Mouse (Mus musculus): ENCODE measurements around the gene Cacna1a.
A peak's percentile ranks its signal among the peaks of the same experiment; 100 is the strongest.

Gene Cacna1a

GRCm38 (mm10) chr8:84413886-84414851 lies 25.9 kb downstream of the Cacna1a start:
- DNase-seq (ENCODE audit: low spot score) = peak; percentile 62

- DNase-seq (ENCODE audit: low spot score) = no peak
These were observed 26.7 kb downstream of the Cacna1a start for GRCm38 (mm10) chr8:84414918-84415317.

GRCm38 (mm10) chr8:84415378-84415898 lies 27.2 kb downstream of the Cacna1a start:
- DNase-seq (ENCODE audit: low spot score) = peak; percentile 38

GRCm38 (mm10) chr8:84416041-84416440 lies 27.8 kb downstream of the Cacna1a start:
- no peak for DNase-seq (ENCODE audit: low spot score)

- DNase-seq (ENCODE audit: low spot score) = no peak
These were observed 28.7 kb downstream of the Cacna1a start for GRCm38 (mm10) chr8:84416915-84417314.

- DNase-seq (ENCODE audit: low spot score) = no peak
These were observed 29.6 kb downstream of the Cacna1a start for GRCm38 (mm10) chr8:84417840-84418239.

GRCm38 (mm10) chr8:84424426-84424825 lies 36.2 kb downstream of the Cacna1a start:
- no peak for DNase-seq (ENCODE audit: low spot score)

- DNase-seq (ENCODE audit: low spot score) = no peak
These were observed 37.8 kb downstream of the Cacna1a start for GRCm38 (mm10) chr8:84426087-84426486.

- peak; percentile 38 for DNase-seq (ENCODE audit: low spot score)
These were observed 38.3 kb downstream of the Cacna1a start for GRCm38 (mm10) chr8:84426582-84426981.

GRCm38 (mm10) chr8:84428034-84428433 lies 39.8 kb downstream of the Cacna1a start:
- no peak for DNase-seq (ENCODE audit: low spot score)

- DNase-seq (ENCODE audit: low spot score) = no peak
These were observed 40.8 kb downstream of the Cacna1a start for GRCm38 (mm10) chr8:84429014-84429413.

- no peak for DNase-seq (ENCODE audit: low spot score)
These were observed 41.3 kb downstream of the Cacna1a start for GRCm38 (mm10) chr8:84429492-84429891.

GRCm38 (mm10) chr8:84435370-84435769 lies 47.1 kb downstream of the Cacna1a start:
- no peak for DNase-seq (ENCODE audit: low spot score)

- DNase-seq (ENCODE audit: low spot score) = no peak
These were observed 51.6 kb downstream of the Cacna1a start for GRCm38 (mm10) chr8:84439813-84440212.

- no peak for DNase-seq (ENCODE audit: low spot score)
These were observed 53.8 kb downstream of the Cacna1a start for GRCm38 (mm10) chr8:84442043-84442442.

GRCm38 (mm10) chr8:84446571-84446991 lies 58.3 kb downstream of the Cacna1a start:
- no peak for DNase-seq (ENCODE audit: low spot score)

- peak; percentile 26 for DNase-seq (ENCODE audit: low spot score)
These were observed 66.3 kb downstream of the Cacna1a start for GRCm38 (mm10) chr8:84454532-84454931.

- no peak for DNase-seq (ENCODE audit: low spot score)
These were observed 70.6 kb downstream of the Cacna1a start for GRCm38 (mm10) chr8:84458853-84459252.

GRCm38 (mm10) chr8:84459276-84459675 lies 71.0 kb downstream of the Cacna1a start:
- DNase-seq (ENCODE audit: low spot score) = peak; percentile 40

- no peak for DNase-seq (ENCODE audit: low spot score)
These were observed 72.5 kb downstream of the Cacna1a start for GRCm38 (mm10) chr8:84460698-84461097.

GRCm38 (mm10) chr8:84466932-84467331 lies 78.7 kb downstream of the Cacna1a start:
- DNase-seq (ENCODE audit: low spot score) = no peak

GRCm38 (mm10) chr8:84469076-84469475 lies 80.8 kb downstream of the Cacna1a start:
- no peak for DNase-seq (ENCODE audit: low spot score)

GRCm38 (mm10) chr8:84471271-84471995 lies 83.2 kb downstream of the Cacna1a start:
- DNase-seq (ENCODE audit: low spot score) = no peak
